Mouse (Mus musculus): ENCODE data around the gene Kctd12b. TPM values are rescaled to one million over a fixed set of nuclear protein-coding genes. Genes with fewer than 3 reads are reported as not detected.

Kctd12b gene
- polyA plus RNA-seq, 1 experiment from 2014 or later = 5.0 TPM

DNA sequence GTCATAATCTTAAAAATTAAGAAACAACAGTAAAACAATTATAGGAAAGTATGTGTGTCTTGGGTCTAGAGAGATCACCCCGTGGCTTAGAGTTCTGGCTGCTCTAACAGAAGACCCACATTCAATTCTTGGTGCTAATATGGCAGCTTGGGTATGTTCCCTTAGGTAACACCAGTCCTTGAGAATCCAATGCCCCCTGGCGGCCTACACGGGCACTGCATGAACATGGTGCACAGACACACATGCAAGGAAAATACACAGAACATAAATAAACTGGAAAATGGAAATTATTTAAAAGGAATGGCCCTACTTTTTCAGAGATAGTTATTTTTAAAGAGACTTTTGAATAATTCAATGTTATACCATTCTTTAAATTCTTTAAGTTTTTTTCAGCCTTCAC lies 55.6 kb downstream of the Kctd12b start:
- H3K27me3 ChIP-seq = no peaks in the 10 kb centered on the region
- no peak overlapping the region for H3K9ac ChIP-seq
- H3K4me3 ChIP-seq = no peak overlapping the region
- H3K36me3 ChIP-seq = no peaks in the 10 kb centered on the region
- no peaks in the 10 kb centered on the region for H3K4me1 ChIP-seq
- WGBS = 70% methylated on average over 3 of the region's 3 CpGs
- no peak overlapping the region for H3K27ac ChIP-seq
- no peak overlapping the region for H3K4me2 ChIP-seq (replicated peaks)
- H3K9me3 ChIP-seq (replicated peaks) = no peaks in the 10 kb centered on the region
- ATAC-seq (ENCODE audit: low FRiP score) = no peak

DNA sequence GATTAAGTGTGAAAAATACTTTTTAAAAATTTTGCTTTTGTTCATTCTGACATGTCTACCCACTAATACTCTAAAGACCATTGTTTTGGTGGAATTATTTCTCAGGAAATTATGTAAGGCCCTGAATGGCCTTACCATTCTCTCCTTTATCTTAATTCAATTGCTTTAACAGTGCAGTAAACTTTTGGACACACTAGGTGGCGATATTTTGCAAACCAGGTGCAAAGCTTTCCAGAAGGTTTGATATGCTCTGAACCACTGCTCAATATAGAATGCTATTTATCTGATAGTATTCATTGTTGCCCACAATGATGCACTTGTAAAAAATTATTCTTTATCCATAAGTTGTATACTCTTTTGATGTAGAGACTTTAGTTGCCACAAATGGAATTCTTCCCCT lies 59.9 kb downstream of the Kctd12b start:
- H3K4me3 ChIP-seq = no peak overlapping the region

More for the DNA sequence above, 59.9 kb downstream of the Kctd12b start:
- no peaks in the 10 kb centered on the region for H3K27me3 ChIP-seq
- no peaks in the 10 kb centered on the region for H3K4me1 ChIP-seq
- no peak overlapping the region for H3K4me2 ChIP-seq (replicated peaks)
- no peaks in the 10 kb centered on the region for H3K36me3 ChIP-seq
- no peak for ATAC-seq (ENCODE audit: low FRiP score)
- H3K9ac ChIP-seq = no peak overlapping the region
- no peaks in the 10 kb centered on the region for H3K9me3 ChIP-seq (replicated peaks)
- H3K27ac ChIP-seq = no peak overlapping the region
- WGBS = 9% methylated on average over 1 of the region's 1 CpGs

Other genes starting within 250 kb of the Kctd12b start
- 52.6 and 56.4 TPM in 2 replicates for gene Ubqln2, start 198.2 kb downstream of the Kctd12b start, polyA plus RNA-seq (2016; fragmentation: Nextera tagmentation; extraction: Ambion mirVana)
- not detected in 2 replicates for gene Cypt3, start 137.8 kb downstream of the Kctd12b start, polyA plus RNA-seq (2016; fragmentation: Nextera tagmentation; extraction: Ambion mirVana)
- 87.4 and 91.6 TPM in 2 replicates for gene Nbdy, start 27.2 kb upstream of the Kctd12b start, polyA plus RNA-seq (2016; fragmentation: Nextera tagmentation; extraction: Ambion mirVana)
- gene Spin2c, start 135.8 kb upstream of the Kctd12b start, polyA plus RNA-seq (2016; fragmentation: Nextera tagmentation; extraction: Ambion mirVana) = 19.9 and 24.5 TPM in 2 replicates

Data from hindbrain, embryonic 12.5 days (tissue).